Mouse (Mus musculus) lung, adult 2 months (tissue): ENCODE results near the gene Brat1.

Source experiments
- CTCF ChIP-seq: fragments of 200-500 bp; IDR thresholded peaks from 2 replicates; pipeline ENCODE4 v1.5.1; 2011; ENCODE audit warnings: mild to moderate bottlenecking, low read length, control low read depth; ENCODE audit not compliant: insufficient read depth
- POLR2A ChIP-seq: fragments of 200-500 bp; IDR thresholded peaks from 2 replicates; pipeline ENCODE4 v1.6.1; 2011; ENCODE audit warnings: low read depth, mild to moderate bottlenecking, control low read depth, low read length, borderline replicate concordance; ENCODE audit errors: extremely low read depth

- TF ChIP-seq CTCF (no peak), POLR2A (peak; percentile 97; the same call in 1 of the 2 replicates)
Measured at GRCm38 (mm10) chr5:140704378-140705251, at the start of gene Brat1.
